Mouse (Mus musculus) gastrocnemius, postnatal 14 days (tissue): ENCODE data around the gene Tmem63b. TPM values are rescaled to one million over a fixed set of nuclear protein-coding genes. Genes with fewer than 3 reads are reported as not detected.
A peak's percentile ranks its signal among the peaks of the same experiment; 100 is the strongest.

Experiments used
- DNase-seq: peaks from one replicate; pipeline ENCODE4 v3.0.0; 2021; ENCODE audit warnings: mixed read lengths
- intact Hi-C: fragments of 180-260 bp; cut with DNase I; formaldehyde crosslinking; loops from one replicate; pipeline ENCODE4 v1.15.1; 2025; ENCODE audit warnings: low total_unique reads
- total RNA-seq, 2 experiments: library from RNA; stranded (reverse); gene quantifications; 2 replicates each; pipeline ENCODE4 v1.2.3; 2021

Gene Tmem63b
- total RNA-seq, 2 experiments from 2014 or later = 52.9 to 57.0 TPM

GRCm38 (mm10) chr17:45684667-45685131, 2.0 kb downstream of the Tmem63b start:
- intact Hi-C loops = no loop called here
- DNase-seq = no peak

- intact Hi-C loops = no loop called here
- DNase-seq = no peak
Observed at GRCm38 (mm10) chr17:45682843-45683242, 3.9 kb downstream of the Tmem63b start.

- no peak for DNase-seq
Observed at GRCm38 (mm10) chr17:45681588-45681987, 5.1 kb downstream of the Tmem63b start.

GRCm38 (mm10) chr17:45680391-45680980, 6.2 kb downstream of the Tmem63b start:
- peak; percentile 45 for DNase-seq
- intact Hi-C loops = no loop called here

More at GRCm38 (mm10) chr17:45681588-45681987, 5.1 kb downstream of the Tmem63b start:
- intact Hi-C loops = no loop called here

GRCm38 (mm10) chr17:45678106-45678505, 8.6 kb downstream of the Tmem63b start:
- intact Hi-C loops = loop anchor here (2.0 kb wide), 1 partner anchor 39 kb away; no protein-coding TSS in a partner anchor

GRCm38 (mm10) chr17:45672598-45672997, 14.1 kb downstream of the Tmem63b start:
- no peak for DNase-seq
- intact Hi-C loops = no loop called here

More at GRCm38 (mm10) chr17:45678106-45678505, 8.6 kb downstream of the Tmem63b start:
- peak; percentile 74 for DNase-seq

GRCm38 (mm10) chr17:45671821-45672220, 14.9 kb downstream of the Tmem63b start:
- intact Hi-C loops = no loop called here
- DNase-seq = no peak

- intact Hi-C loops = no loop called here
- no peak for DNase-seq
Observed at GRCm38 (mm10) chr17:45667986-45668385, 18.7 kb downstream of the Tmem63b start.

- DNase-seq = no peak
- intact Hi-C loops = no loop called here
Observed at GRCm38 (mm10) chr17:45667481-45667880, 19.2 kb downstream of the Tmem63b start.

GRCm38 (mm10) chr17:45666091-45666490, 20.6 kb downstream of the Tmem63b start:
- no peak for DNase-seq
- intact Hi-C loops = no loop called here

- intact Hi-C loops = no loop called here
- no peak for DNase-seq
Observed at GRCm38 (mm10) chr17:45664608-45665007, 22.1 kb downstream of the Tmem63b start.

- DNase-seq = peak; percentile 75
- intact Hi-C loops = no loop called here
Observed at GRCm38 (mm10) chr17:45663106-45663919, 23.4 kb downstream of the Tmem63b start.

GRCm38 (mm10) chr17:45659225-45659624, 27.5 kb downstream of the Tmem63b start, which contains the start of gene Capn11:
TSS of gene Capn11 (minus strand) at chr17:45659325.
- intact Hi-C loops = no loop called here
- no peak for DNase-seq

- intact Hi-C loops = no loop called here
- DNase-seq = no peak
Observed at GRCm38 (mm10) chr17:45655820-45656219, 30.9 kb downstream of the Tmem63b start.

GRCm38 (mm10) chr17:45653233-45653632, 33.5 kb downstream of the Tmem63b start:
- no peak for DNase-seq
- intact Hi-C loops = no loop called here

- intact Hi-C loops = no loop called here
- DNase-seq = no peak
Observed at GRCm38 (mm10) chr17:45644185-45644584, 42.5 kb downstream of the Tmem63b start.

GRCm38 (mm10) chr17:45642701-45643100, 44.0 kb downstream of the Tmem63b start:
- peak; percentile 74 for DNase-seq
- intact Hi-C loops = loop anchor here (2.0 kb wide), 1 partner anchor 62 kb away; no protein-coding TSS in a partner anchor

GRCm38 (mm10) chr17:45641981-45642380, 44.7 kb downstream of the Tmem63b start:
- DNase-seq = no peak
- intact Hi-C loops = loop anchor here (2.0 kb wide), 1 partner anchor 61 kb away; no protein-coding TSS in a partner anchor

- DNase-seq = no peak
- intact Hi-C loops = loop anchor here (5.0 kb wide), 1 partner anchor 1826 kb away; no protein-coding TSS in a partner anchor
Observed at GRCm38 (mm10) chr17:45638596-45639295, 48.0 kb downstream of the Tmem63b start.

GRCm38 (mm10) chr17:45634033-45634432, 52.7 kb downstream of the Tmem63b start:
- intact Hi-C loops = loop anchor here (5.0 kb wide), 1 partner anchor 52 kb away; no protein-coding TSS in a partner anchor
- no peak for DNase-seq
